Mouse (Mus musculus): Measurements from ENCODE around the gene Fancg.
A peak's percentile ranks its signal among the peaks of the same experiment; 100 is the strongest.

The Fancg gene

GRCm38 (mm10) chr4:43010161-43011038, at the start of gene Fancg:
Gene Fancg (minus strand): TSS chr4:43010506.
- DNase-seq (ENCODE audit: inconsistent ontology term), result peak; percentile 87

DNA sequence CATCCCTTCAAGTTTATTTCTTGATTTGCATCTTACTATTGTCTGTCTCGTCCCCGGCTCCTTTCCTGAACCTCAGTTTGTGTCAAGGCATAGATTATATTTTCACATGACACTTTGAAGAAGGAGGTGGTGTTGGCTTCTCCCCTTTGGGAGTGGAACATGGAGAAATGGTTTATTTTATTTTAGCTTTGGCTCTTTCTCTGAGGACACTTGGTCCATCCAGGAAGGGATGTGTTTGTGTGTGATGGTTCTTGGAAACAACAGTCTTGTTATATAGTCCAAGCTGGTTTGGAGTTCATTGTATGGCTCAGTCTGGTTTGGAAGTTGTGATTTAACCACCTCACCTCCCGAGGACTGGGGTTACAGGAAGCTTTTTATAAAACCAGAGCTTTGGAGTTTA, 49.4 kb upstream of the Fancg start:
- no peak for DNase-seq (ENCODE audit: inconsistent ontology term)

DNA sequence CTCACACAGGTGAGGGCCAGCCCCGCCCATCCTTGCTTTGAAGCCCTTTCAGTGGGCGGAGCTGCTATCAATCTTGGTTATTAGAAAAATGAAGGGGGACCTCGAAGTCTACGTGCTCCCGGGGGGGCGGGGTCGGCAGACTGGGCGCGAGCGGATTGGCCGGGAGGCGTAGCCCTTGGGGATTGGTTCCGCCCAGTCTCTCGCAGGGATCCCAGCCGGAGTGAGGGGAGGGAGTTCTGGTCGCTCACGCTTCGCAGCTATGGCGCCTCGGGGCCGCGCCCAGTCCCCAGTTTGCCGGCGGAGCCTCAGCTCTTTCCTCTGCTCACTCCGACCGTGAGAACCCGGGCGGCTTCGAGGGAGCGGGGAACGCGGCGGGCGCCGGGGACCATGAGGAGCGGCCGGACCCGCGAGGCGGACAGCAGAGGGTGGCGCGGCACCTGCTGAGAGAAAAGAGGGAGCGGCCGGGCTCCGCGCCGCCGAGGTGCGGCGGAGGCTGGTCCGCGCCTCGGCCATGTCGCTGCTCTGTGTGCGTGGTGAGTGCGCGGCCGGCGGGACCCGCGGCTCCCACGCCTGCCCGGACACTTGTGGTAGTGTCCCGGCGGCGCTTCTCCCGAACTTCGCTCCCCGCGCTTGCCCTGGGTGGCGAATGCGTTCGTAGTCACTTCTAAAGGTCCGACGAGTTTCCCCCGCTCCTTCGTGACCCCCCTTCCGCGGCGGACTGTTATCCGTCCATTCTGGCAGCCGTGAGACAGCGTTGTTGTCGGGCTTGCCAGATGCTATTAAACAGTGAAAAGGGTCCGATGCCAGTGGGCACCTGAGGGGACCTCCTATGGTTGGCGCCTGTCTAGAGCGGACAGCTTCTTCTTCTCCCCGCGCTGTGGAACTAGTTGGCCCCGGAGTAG, 48.7 kb upstream of the Fancg start, which contains the start of gene Unc13b:
Gene Unc13b, plus strand, starts transcription at position 201 of the 902 bp plus-strand sequence.
- peak; percentile 97 for DNase-seq (ENCODE audit: inconsistent ontology term)

GRCm38 (mm10) chr4:43058392-43058752, 48.1 kb upstream of the Fancg start:
- no peak for DNase-seq (ENCODE audit: inconsistent ontology term)

DNA sequence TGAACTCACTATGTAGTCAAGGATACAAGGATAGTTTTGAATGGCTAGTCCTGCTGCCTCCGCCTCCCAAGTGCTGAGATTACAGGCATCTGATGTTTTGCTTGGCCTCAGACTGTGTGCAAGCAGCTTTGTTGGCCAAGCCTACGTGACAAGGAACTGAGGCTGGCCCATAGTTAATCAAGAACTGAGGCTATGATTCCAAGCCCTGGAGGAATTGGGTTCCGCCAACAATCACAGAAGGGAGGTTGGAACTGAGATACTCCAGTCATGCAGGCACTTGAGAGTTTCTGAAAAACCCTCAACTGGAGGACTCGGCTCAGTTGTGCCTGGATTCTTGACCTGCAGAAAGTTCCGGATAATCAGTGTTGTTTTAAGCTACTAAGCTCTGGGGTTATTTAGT, 47.3 kb upstream of the Fancg start:
- DNase-seq (ENCODE audit: inconsistent ontology term), result no peak

GRCm38 (mm10) chr4:43052627-43053026, 42.3 kb upstream of the Fancg start:
- DNase-seq (ENCODE audit: inconsistent ontology term), result peak; percentile 44

GRCm38 (mm10) chr4:43047231-43047630, 36.9 kb upstream of the Fancg start:
- peak; percentile 78 for DNase-seq (ENCODE audit: inconsistent ontology term)

DNA sequence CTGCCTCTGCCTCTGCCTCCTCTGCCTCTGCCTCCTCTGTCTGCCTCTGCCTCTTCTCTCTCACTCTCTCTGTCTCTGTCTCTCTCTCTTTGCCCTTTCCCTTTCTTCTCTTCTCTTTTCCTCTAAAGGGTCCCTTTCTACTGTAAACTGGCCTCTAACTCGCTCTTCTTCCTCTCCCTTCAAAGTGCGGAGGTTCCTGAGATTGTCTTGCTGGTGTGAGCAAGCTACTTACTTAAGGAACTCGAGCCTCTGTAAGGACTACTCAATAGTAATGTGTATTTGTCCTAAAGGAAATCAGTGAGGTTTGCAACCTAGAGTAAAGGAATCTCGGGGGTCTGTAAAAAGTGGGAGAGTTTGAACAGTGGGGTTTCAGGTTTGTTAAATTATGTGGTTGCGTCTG, 36.3 kb upstream of the Fancg start:
- DNase-seq (ENCODE audit: inconsistent ontology term), result peak; percentile 4

GRCm38 (mm10) chr4:43045659-43046302, 35.5 kb upstream of the Fancg start, which contains the start of gene Fam214b:
Gene Fam214b (minus strand): TSS chr4:43046220.
- DNase-seq (ENCODE audit: inconsistent ontology term), result peak; percentile 100

DNA sequence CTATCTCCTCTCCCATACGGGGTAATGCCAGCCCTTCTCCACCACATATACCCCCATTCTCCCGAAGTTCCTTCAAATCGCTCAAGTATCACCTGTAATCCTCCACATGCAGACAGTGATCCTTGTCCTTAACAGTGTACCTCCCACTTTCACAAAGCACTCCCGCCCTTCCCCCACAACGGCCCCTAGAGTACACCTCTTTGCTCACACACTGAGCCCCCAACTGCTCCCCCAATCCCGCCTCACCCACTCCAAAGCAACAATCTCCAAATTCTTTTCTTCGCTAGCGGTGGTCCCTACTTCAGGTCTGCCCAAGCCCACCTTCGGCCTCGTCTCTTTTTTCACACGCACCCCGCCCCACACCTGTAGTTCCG, 35.0 kb upstream of the Fancg start:
- no peak for DNase-seq (ENCODE audit: inconsistent ontology term)

GRCm38 (mm10) chr4:43044673-43045072, 34.4 kb upstream of the Fancg start:
- peak; percentile 19 for DNase-seq (ENCODE audit: inconsistent ontology term)

DNA sequence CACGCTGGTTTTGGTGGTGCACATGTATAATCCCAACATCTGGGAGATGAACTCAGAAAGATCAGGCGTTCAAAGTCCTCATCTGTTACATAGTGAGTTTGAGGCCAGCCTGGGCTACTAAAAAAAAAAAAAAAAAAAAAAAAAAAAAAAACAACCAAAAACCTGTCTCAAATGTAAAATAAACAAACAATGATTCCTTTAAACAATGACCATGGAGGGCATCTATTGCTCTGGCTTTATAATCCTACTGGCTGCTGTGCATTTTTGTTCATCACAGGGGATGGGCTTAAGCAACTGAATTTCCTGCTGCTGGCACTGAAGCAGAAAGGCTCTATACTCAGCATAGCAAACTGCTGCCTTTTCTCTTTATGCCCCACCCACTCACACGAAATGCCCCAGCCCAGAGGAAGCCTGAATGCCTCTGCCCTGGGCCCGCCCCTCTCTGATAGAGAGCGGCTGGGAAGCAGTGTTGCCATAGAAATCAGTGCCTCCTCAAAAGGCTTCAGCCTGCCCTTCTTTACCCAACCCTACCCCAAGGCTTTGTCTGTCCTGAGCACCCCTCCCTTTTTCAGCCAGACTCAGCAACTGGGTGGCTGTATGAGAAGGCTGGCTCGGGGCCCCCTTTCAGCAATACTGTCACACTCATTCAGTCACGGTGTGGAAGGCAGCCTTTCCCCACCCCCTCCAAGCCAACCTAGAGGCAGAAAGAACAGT, 33.5 kb upstream of the Fancg start:
- DNase-seq (ENCODE audit: inconsistent ontology term), result peak; percentile 94

DNA sequence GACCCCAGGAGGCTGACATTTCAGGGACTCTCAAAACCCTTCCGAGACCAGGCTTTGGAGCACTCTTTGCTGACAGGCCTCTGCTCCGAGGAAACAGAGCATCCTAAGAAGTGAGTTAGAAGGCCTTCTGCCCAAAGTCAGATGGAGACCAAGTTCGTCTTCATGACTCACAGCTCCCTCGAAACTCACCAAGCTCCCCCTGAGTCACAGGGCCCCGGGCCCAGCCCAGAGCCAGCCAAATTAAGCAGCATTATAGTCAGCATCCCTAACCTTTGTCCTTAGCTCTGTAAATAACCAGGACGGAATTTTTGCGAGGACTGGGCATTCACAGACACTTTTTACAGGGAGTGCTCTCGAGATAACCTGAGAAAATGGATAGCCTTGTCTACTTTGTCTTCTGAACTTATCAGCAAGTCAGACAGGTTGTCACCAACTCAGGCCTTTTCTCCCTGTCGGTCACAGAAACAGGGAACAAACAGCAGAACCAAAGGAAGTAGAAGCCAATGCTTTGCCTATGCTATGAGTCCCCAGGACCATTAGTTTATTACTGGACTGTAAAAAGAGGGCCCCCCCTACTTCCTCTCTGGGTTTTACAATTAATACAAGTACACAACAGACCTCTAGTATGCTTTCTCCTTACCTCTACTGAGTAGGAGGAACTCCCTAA, 30.7 kb upstream of the Fancg start:
- DNase-seq (ENCODE audit: inconsistent ontology term), result peak; percentile 68

DNA sequence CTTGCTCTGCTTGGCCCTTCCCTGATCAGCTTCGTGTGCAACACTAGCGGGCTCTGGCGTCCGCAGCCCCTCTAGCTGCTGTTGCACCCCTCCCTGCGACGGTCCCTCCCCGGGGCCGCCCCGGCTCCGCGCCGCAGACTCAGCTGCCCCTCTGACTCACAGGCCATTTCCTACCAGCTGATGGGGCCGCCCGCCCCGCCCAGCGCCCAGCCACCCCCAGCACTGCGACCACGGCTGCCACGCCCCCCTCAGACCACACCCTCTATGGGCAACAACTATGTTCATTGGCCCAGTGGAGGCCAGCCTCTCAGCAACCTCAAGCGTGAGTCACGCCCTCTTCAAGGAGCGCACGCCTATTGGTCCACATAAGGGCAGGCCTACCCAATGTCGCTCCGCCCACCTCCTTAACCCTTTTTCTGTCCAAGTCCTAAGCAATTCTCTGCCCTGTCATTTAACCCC, 29.8 kb upstream of the Fancg start:
- peak; percentile 100 for DNase-seq (ENCODE audit: inconsistent ontology term)

GRCm38 (mm10) chr4:43039609-43040008, 29.3 kb upstream of the Fancg start:
- DNase-seq (ENCODE audit: inconsistent ontology term), result peak; percentile 35

GRCm38 (mm10) chr4:43038567-43039495, 28.5 kb upstream of the Fancg start:
- DNase-seq (ENCODE audit: inconsistent ontology term), result peak; percentile 79

DNA sequence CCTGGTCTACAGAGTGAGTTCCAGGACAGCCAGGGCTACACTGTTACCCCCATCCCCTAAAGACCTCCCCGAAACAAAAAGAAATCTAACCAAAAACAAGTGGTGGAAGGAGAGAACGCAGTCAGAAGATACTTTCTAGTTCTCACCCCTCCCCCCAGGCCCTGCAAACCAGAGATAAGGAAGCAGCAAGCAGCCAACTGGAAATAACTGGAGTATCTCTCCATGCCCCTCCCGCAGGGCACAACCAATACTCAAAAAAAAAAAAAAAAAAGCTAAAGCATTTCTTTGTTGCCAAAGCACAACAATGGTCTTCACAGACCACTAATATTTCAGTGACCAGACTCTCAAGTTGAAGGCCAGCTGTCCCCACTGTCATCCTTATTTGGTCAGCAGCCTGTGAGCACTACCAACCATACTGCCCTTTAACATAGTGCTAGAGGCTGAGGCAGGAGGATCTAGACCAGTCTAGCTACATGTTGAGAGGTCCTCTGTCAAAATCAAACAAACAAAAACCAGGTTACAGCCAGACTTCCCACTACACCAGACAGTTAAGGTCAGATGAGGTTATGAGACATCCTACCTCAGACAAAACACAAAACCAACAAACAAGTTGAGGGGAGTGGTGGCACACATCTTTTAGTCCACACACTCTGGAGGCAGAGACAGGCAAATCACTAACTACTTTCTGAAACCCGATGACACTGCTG, 27.7 kb upstream of the Fancg start:
- no peak for DNase-seq (ENCODE audit: inconsistent ontology term)

- DNase-seq (ENCODE audit: inconsistent ontology term), result no peak
Observed at GRCm38 (mm10) chr4:43036356-43036755, 26.1 kb upstream of the Fancg start.

GRCm38 (mm10) chr4:43035851-43036250, 25.5 kb upstream of the Fancg start:
- no peak for DNase-seq (ENCODE audit: inconsistent ontology term)
